Mouse (Mus musculus) embryonic fibroblast, embryonic 13.5 days (primary cell): ENCODE results near the gene Shcbp1l. TPM values are rescaled to one million over a fixed set of nuclear protein-coding genes. Genes with fewer than 3 reads are reported as not detected.
"Not testable (repeated sequence)": the region's sequence is repeated elsewhere in the genome, so short reads cannot be mapped to it uniquely, and the experiment has no call there.

Experiments used
- H3K27ac ChIP-seq: 2 replicates; pipeline ENCODE4 v1.5.1; 2012; ENCODE audit warnings: low read length, control low read depth, inconsistent platforms; ENCODE audit not compliant: insufficient read depth
- H3K4me1 ChIP-seq: 2 replicates; pipeline ENCODE4 v1.6.1; 2011; ENCODE audit warnings: low read length; ENCODE audit not compliant: control insufficient read depth, insufficient read depth
- H3K4me3 ChIP-seq: 2 replicates; pipeline ENCODE4 v1.5.1; 2011; ENCODE audit warnings: mild to moderate bottlenecking, control low read depth, low read length; ENCODE audit not compliant: insufficient read depth
- CTCF ChIP-seq: IDR thresholded peaks from 2 replicates; pipeline ENCODE4 v1.5.1; 2011; ENCODE audit warnings: mild to moderate bottlenecking, control low read depth, low read length, moderate library complexity, borderline replicate concordance; ENCODE audit not compliant: insufficient read depth
- POLR2A ChIP-seq: IDR thresholded peaks from 2 replicates; pipeline ENCODE4 v1.6.1; 2011; ENCODE audit warnings: low read depth, mild to moderate bottlenecking, control low read depth, low read length, moderate library complexity
- polyA plus RNA-seq: library from polyadenylated mRNA; stranded (reverse); fragments of >200 nt; gene quantifications from 2 replicates; pipeline ENCODE4 v1.2.4, GENCODE M21; 2011; ENCODE audit warnings: low read depth; ENCODE audit not compliant: missing spikeins, insufficient read length

Gene Shcbp1l
- polyA plus RNA-seq, 1 experiment = not detected

GRCm38 (mm10) chr1:153456137-153456536 lies 31.2 kb downstream of the Shcbp1l start:
- Histone ChIP-seq H3K27ac (no peak overlapping the region), H3K4me3 (no peak overlapping the region), H3K4me1 (no peaks in the 10 kb centered on the region)
- no peak for TF ChIP-seq POLR2A
- TF ChIP-seq CTCF = no peak

GRCm38 (mm10) chr1:153461796-153462195 lies 36.8 kb downstream of the Shcbp1l start:
- Histone ChIP-seq H3K4me3 (no peak overlapping the region), H3K4me1 (no peaks in the 10 kb centered on the region), H3K27ac (no peak overlapping the region)
- TF ChIP-seq CTCF = no peak
- TF ChIP-seq POLR2A = no peak

GRCm38 (mm10) chr1:153479296-153479695 lies 54.3 kb downstream of the Shcbp1l start:
- Histone ChIP-seq H3K4me3 (no peak overlapping the region), H3K27ac (no peak overlapping the region), H3K4me1 (peaks cover 2% of the 10 kb centered on the region; the same call in 1 of the 2 replicates)
- TF ChIP-seq CTCF = no peak
- no peak for TF ChIP-seq POLR2A

- no peak overlapping the region for H3K4me3 ChIP-seq
- peaks cover 4% of the 10 kb centered on the region for H3K4me1 ChIP-seq
- TF ChIP-seq POLR2A (no peak), CTCF (peak; percentile 54; the same call in 1 of the 2 replicates)
- no peak overlapping the region for H3K27ac ChIP-seq
These were observed 55.5 kb downstream of the Shcbp1l start for GRCm38 (mm10) chr1:153480386-153481024.

GRCm38 (mm10) chr1:153481025-153481412 lies 56.1 kb downstream of the Shcbp1l start:
- TF ChIP-seq POLR2A (no peak), CTCF (no peak)
- Histone ChIP-seq H3K27ac (no peak overlapping the region), H3K4me3 (no peak overlapping the region), H3K4me1 (peaks cover 4% of the 10 kb centered on the region)

GRCm38 (mm10) chr1:153485201-153485796 lies 60.3 kb downstream of the Shcbp1l start:
- Histone ChIP-seq H3K4me3 (peak overlapping the region; percentile 47), H3K4me1 (peaks cover 4% of the 10 kb centered on the region), H3K27ac (no peak overlapping the region)
- TF ChIP-seq CTCF (no peak), POLR2A (no peak)

GRCm38 (mm10) chr1:153486120-153486519 lies 61.2 kb downstream of the Shcbp1l start:
- H3K27ac ChIP-seq, H3K4me1 ChIP-seq: not testable (repeated sequence)
- peak overlapping the region; percentile 84 for H3K4me3 ChIP-seq

- TF ChIP-seq POLR2A (0 out of 2 replicates have a peak, but pooled peaks have one; percentile 29), CTCF (no peak)
- H3K4me1 ChIP-seq = peaks cover 4% of the 10 kb centered on the region
- peak overlapping the region; percentile 42; the same call in 1 of the 2 replicates for H3K27ac ChIP-seq
- H3K4me3 ChIP-seq = peak overlapping the region; percentile 84
These were observed 62.0 kb downstream of the Shcbp1l start for GRCm38 (mm10) chr1:153486767-153487499.

- TF ChIP-seq CTCF = no peak
- peak; percentile 99 for TF ChIP-seq POLR2A
- H3K4me1 ChIP-seq = peaks cover 4% of the 10 kb centered on the region
- peak within 1 kb of the TSS; percentile 84 for H3K4me3 ChIP-seq
- peak within 1 kb of the TSS; percentile 42; the same call in 1 of the 2 replicates for H3K27ac ChIP-seq
These were observed 62.5 kb downstream of the Shcbp1l start, which contains the start of gene Dhx9 for GRCm38 (mm10) chr1:153487500-153487879. Gene Dhx9 (minus strand): TSS chr1:153487660.

GRCm38 (mm10) chr1:153489132-153489531 lies 64.2 kb downstream of the Shcbp1l start:
- H3K4me3 ChIP-seq = no peak overlapping the region
- no peak overlapping the region for H3K27ac ChIP-seq
- TF ChIP-seq CTCF = 0 out of 2 replicates have a peak, but pooled peaks have one; percentile 7
- TF ChIP-seq POLR2A = no peak
- peaks cover 2% of the 10 kb centered on the region for H3K4me1 ChIP-seq

- H3K4me1 ChIP-seq = peaks cover 2% of the 10 kb centered on the region
- no peak overlapping the region for H3K4me3 ChIP-seq
- no peak overlapping the region for H3K27ac ChIP-seq
- TF ChIP-seq POLR2A (no peak), CTCF (no peak)
These were observed 64.6 kb downstream of the Shcbp1l start for GRCm38 (mm10) chr1:153489540-153489939.
